In the genomic region with DNA sequence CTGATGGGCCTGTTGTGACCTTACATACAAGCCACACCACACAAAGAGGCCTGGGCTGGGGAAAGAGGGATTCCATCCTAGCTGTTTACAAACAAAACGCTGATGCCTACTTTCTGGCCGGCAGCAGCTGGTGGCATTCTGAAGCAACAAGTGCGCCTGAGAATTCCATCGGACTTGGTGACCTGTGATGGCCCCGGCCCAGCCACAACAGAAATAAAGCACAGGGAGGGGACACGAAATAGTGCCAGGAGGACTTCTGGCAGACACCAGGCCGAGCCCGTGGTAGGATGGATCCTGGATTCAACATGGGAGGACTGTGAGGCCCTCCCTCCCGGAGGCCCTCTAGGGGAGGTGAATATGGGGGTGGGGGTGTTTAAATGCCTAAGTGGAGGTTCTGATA, we compare ENCODE assay signal across 8 mouse cellular contexts. TPM values are rescaled to one million over a fixed set of nuclear protein-coding genes. Genes with fewer than 3 reads are reported as not detected.
DNase-seq lines count a peak whose midpoint lies in the region; ATAC-seq lines count a peak whose summit lies in the region.

No protein-coding gene starts in this region.

- H3K4me1 ChIP-seq in heart, embryonic 10.5 days: peaks cover 48% of the 10 kb centered on the region
- H3K4me1 ChIP-seq in neural tube, embryonic 12.5 days: peaks cover 38% of the 10 kb centered on the region

- H3K36me3 ChIP-seq in heart, embryonic 10.5 days: peaks cover 29% of the 10 kb centered on the region
- 0 out of 2 replicates have a peak, but pooled peaks cover 3% of the 10 kb centered on the region for H3K36me3 ChIP-seq in neural tube, embryonic 12.5 days

- peak overlapping the region; percentile 40 for H3K9ac ChIP-seq in neural tube, embryonic 12.5 days

- H3K27me3 ChIP-seq in heart, embryonic 10.5 days (ENCODE audit: insufficient read depth, poor library complexity, severe bottlenecking): no peaks in the 10 kb centered on the region
- no peaks in the 10 kb centered on the region for H3K27me3 ChIP-seq in neural tube, embryonic 12.5 days (replicated peaks)

- no peak for ATAC-seq in neural tube, embryonic 12.5 days (ENCODE audit: low FRiP score, low read depth)
- ATAC-seq in erythroblast, adult 5-6 weeks (replicated peaks; ENCODE audit: low FRiP score, poor library complexity, severe bottlenecking): no peak

- 47% methylated on average over 9 of the region's 9 CpGs for WGBS in heart, embryonic 10.5 days
- 35% methylated on average over 9 of the region's 9 CpGs for WGBS in neural tube, embryonic 12.5 days

- DNase-seq in embryo, embryonic 10.5 days (ENCODE audit: low spot score): peak; percentile 19
- no peak for DNase-seq in embryo, embryonic 11 days
- no peak for DNase-seq in heart, embryonic 10.5 days (ENCODE audit: low spot score)
- DNase-seq in kidney, postnatal 4 days: peak; percentile 43 to 58
- DNase-seq in cerebellum, postnatal 25 days: no peak
- DNase-seq in layer of hippocampus, adult 9-11 months: no peak

- no peaks in the 10 kb centered on the region for H3K9me3 ChIP-seq in heart, embryonic 10.5 days
- no peaks in the 10 kb centered on the region for H3K9me3 ChIP-seq in neural tube, embryonic 12.5 days

- peak overlapping the region; percentile 83 for H3K4me2 ChIP-seq in neural tube, embryonic 12.5 days (replicated peaks)

- peak overlapping the region; percentile 95 for H3K27ac ChIP-seq in heart, embryonic 10.5 days
- H3K27ac ChIP-seq in neural tube, embryonic 12.5 days: no peak overlapping the region

- peak overlapping the region; percentile 89 for H3K4me3 ChIP-seq in heart, embryonic 10.5 days
- 0 out of 2 replicates have a peak overlapping the region, but pooled peaks have one; percentile 75 for H3K4me3 ChIP-seq in neural tube, embryonic 12.5 days

RNA-seq across cellular contexts. Expression of gene Rilpl1, which starts 2.4 kb away (rescaled TPM):
- polyA plus RNA-seq in heart, embryonic 10.5 days (2016; fragmentation: Nextera tagmentation; extraction: Ambion mirVana): 22.7 and 25.5 TPM in 2 replicates
- 18.1 and 19.8 TPM in 2 replicates for polyA plus RNA-seq in neural tube, embryonic 12.5 days (2016; fragmentation: Nextera tagmentation; extraction: Ambion mirVana)
- total RNA-seq in erythroblast, adult 5-6 weeks (2015; ENCODE audit: low replicate concordance): not detected in 2 replicates
- 1.1 and 1.6 TPM in 2 replicates for total RNA-seq in erythroblast, adult 5-6 weeks (2017; ENCODE audit: low replicate concordance)

RNA-seq across cellular contexts. Expression of gene Tmed2, which starts 11.7 kb away (rescaled TPM):
- polyA plus RNA-seq in heart, embryonic 10.5 days (2016; fragmentation: Nextera tagmentation; extraction: Ambion mirVana): 523 and 570 TPM in 2 replicates
- 389 and 400 TPM in 2 replicates for polyA plus RNA-seq in neural tube, embryonic 12.5 days (2016; fragmentation: Nextera tagmentation; extraction: Ambion mirVana)
- total RNA-seq in erythroblast, adult 5-6 weeks (2015; ENCODE audit: low replicate concordance): 187 and 211 TPM in 2 replicates
- 222 and 325 TPM in 2 replicates for total RNA-seq in erythroblast, adult 5-6 weeks (2017; ENCODE audit: low replicate concordance)

RNA-seq across cellular contexts. Expression of gene Ddx55, which starts 23.9 kb away (rescaled TPM):
- polyA plus RNA-seq in heart, embryonic 10.5 days (2016; fragmentation: Nextera tagmentation; extraction: Ambion mirVana): 11.4 and 13.0 TPM in 2 replicates
- polyA plus RNA-seq in neural tube, embryonic 12.5 days (2016; fragmentation: Nextera tagmentation; extraction: Ambion mirVana): 21.9 and 22.0 TPM in 2 replicates
- total RNA-seq in erythroblast, adult 5-6 weeks (2015; ENCODE audit: low replicate concordance): 0.38 and 2.9 TPM in 2 replicates
- 0.85 and 5.0 TPM in 2 replicates for total RNA-seq in erythroblast, adult 5-6 weeks (2017; ENCODE audit: low replicate concordance)

RNA-seq across cellular contexts. Expression of gene Snrnp35, which starts 45.9 kb away (rescaled TPM):
- 25.5 and 26.8 TPM in 2 replicates for polyA plus RNA-seq in heart, embryonic 10.5 days (2016; fragmentation: Nextera tagmentation; extraction: Ambion mirVana)
- 29.5 and 29.6 TPM in 2 replicates for polyA plus RNA-seq in neural tube, embryonic 12.5 days (2016; fragmentation: Nextera tagmentation; extraction: Ambion mirVana)
- total RNA-seq in erythroblast, adult 5-6 weeks (2015; ENCODE audit: low replicate concordance): 3.8 TPM in 1 of 2 replicates, not detected in the other
- 6.0 and 6.8 TPM in 2 replicates for total RNA-seq in erythroblast, adult 5-6 weeks (2017; ENCODE audit: low replicate concordance)

RNA-seq across cellular contexts. Expression of gene Eif2b1, which starts 50.1 kb away (rescaled TPM):
- 73.6 and 88.1 TPM in 2 replicates for polyA plus RNA-seq in heart, embryonic 10.5 days (2016; fragmentation: Nextera tagmentation; extraction: Ambion mirVana)
- polyA plus RNA-seq in neural tube, embryonic 12.5 days (2016; fragmentation: Nextera tagmentation; extraction: Ambion mirVana): 75.7 and 76.2 TPM in 2 replicates
- 14.4 and 18.1 TPM in 2 replicates for total RNA-seq in erythroblast, adult 5-6 weeks (2015; ENCODE audit: low replicate concordance)
- 5.0 and 8.1 TPM in 2 replicates for total RNA-seq in erythroblast, adult 5-6 weeks (2017; ENCODE audit: low replicate concordance)

Comparison
In these comparisons a context has a peak if more than half of its experiments do, and no peak if none do; other contexts are left out.
1. DNase-seq: peak in embryo, embryonic 10.5 days (single experiment) and kidney, postnatal 4 days (2 of 2); none in embryo, embryonic 11 days (single experiment), heart, embryonic 10.5 days (single experiment), cerebellum, postnatal 25 days (0 of 2) and layer of hippocampus, adult 9-11 months (single experiment).